Mouse (Mus musculus) embryonic facial prominence, embryonic 12.5 days (tissue): ENCODE results near the gene Dclk1. TPM values are rescaled to one million over a fixed set of nuclear protein-coding genes. Genes with fewer than 3 reads are reported as not detected.
A peak's percentile ranks its signal among the peaks of the same experiment; 100 is the strongest.

ENCODE experiments used
- ATAC-seq: fragments of 200-750 bp; cut with Nextera tagmentation; 2 replicates; pipeline ENCODE4 v1.8.0; 2017; ENCODE audit not compliant: insufficient number of reproducible peaks, insufficient read depth, low FRiP score, low TSS enrichment
- H3K27ac ChIP-seq: fragments of 300-500 bp; sonication (generic); 2 replicates; pipeline ENCODE4 v1.5.1; 2016; ENCODE audit warnings: mild to moderate bottlenecking
- H3K27me3 ChIP-seq: fragments of 300-500 bp; sonication (generic); 2 replicates; pipeline ENCODE4 v1.6.1; 2016; ENCODE audit warnings: mild to moderate bottlenecking, moderate library complexity
- H3K36me3 ChIP-seq: fragments of 300-500 bp; sonication (generic); 2 replicates; pipeline ENCODE4 v1.6.1; 2016; ENCODE audit warnings: mild to moderate bottlenecking
- H3K4me1 ChIP-seq: fragments of 300-500 bp; sonication (generic); 2 replicates; pipeline ENCODE4 v1.6.1; 2016
- H3K4me2 ChIP-seq: fragments of 300-500 bp; sonication (generic); replicated peaks from 2 replicates; pipeline ENCODE4 v1.6.1; 2016; ENCODE audit warnings: mild to moderate bottlenecking, moderate library complexity
- H3K4me3 ChIP-seq: fragments of 300-500 bp; sonication (generic); 2 replicates; pipeline ENCODE4 v1.5.1; 2016; ENCODE audit warnings: mild to moderate bottlenecking
- H3K9ac ChIP-seq: fragments of 300-500 bp; sonication (generic); 2 replicates; pipeline ENCODE4 v1.6.1; 2016; ENCODE audit warnings: mild to moderate bottlenecking, moderate library complexity
- H3K9me3 ChIP-seq: fragments of 300-500 bp; sonication (generic); 2 replicates; pipeline ENCODE4 v1.6.1; 2016; ENCODE audit warnings: mild to moderate bottlenecking, moderate library complexity
- WGBS: fragments of 180-500 bp; shearing (Covaris S2); methylation state at CpG from one replicate; pipeline ENCODE4 v1.1.7; 2016; 5-methylcytosine and 5-hydroxymethylcytosine counted together
- polyA plus RNA-seq: library from polyadenylated mRNA; unstranded; fragments of >200 nt; fragmentation: Nextera tagmentation; extraction: Ambion mirVana; gene quantifications from 2 replicates; pipeline ENCODE4 v1.2.1, GENCODE M21; 2016

Dclk1 gene
- polyA plus RNA-seq, 1 experiment from 2014 or later, result 68.6 TPM

- 80% methylated on average over 3 of the region's 3 CpGs for WGBS
- no peaks in the 10 kb centered on the region for H3K9me3 ChIP-seq
- no peaks in the 10 kb centered on the region for H3K27me3 ChIP-seq
- H3K36me3 ChIP-seq, result no peaks in the 10 kb centered on the region
- no peak overlapping the region for H3K27ac ChIP-seq
- no peak for ATAC-seq
- H3K4me2 ChIP-seq, result no peak overlapping the region
- no peaks in the 10 kb centered on the region for H3K4me1 ChIP-seq
- H3K4me3 ChIP-seq, result no peak overlapping the region
- H3K9ac ChIP-seq, result no peak overlapping the region
Measured at GRCm38 (mm10) chr3:55360836-55361235, 118.7 kb downstream of the Dclk1 start.

- no peak overlapping the region for H3K4me2 ChIP-seq
- WGBS, result 88% methylated on average over 8 of the region's 8 CpGs
Measured at GRCm38 (mm10) chr3:55367166-55367565, 125.0 kb downstream of the Dclk1 start.

GRCm38 (mm10) chr3:55369156-55369555 lies 127.0 kb downstream of the Dclk1 start:
- Histone ChIP-seq H3K27ac (no peak overlapping the region), H3K36me3 (no peaks in the 10 kb centered on the region), H3K4me2 (no peak overlapping the region), H3K9ac (no peak overlapping the region), H3K9me3 (no peaks in the 10 kb centered on the region), H3K4me1 (no peaks in the 10 kb centered on the region), H3K4me3 (no peak overlapping the region), H3K27me3 (no peaks in the 10 kb centered on the region)
- WGBS, result 82% methylated on average over 7 of the region's 7 CpGs
- ATAC-seq, result no peak

More at GRCm38 (mm10) chr3:55367166-55367565, 125.0 kb downstream of the Dclk1 start:
- Histone ChIP-seq H3K27ac (no peak overlapping the region), H3K9me3 (no peaks in the 10 kb centered on the region), H3K27me3 (no peaks in the 10 kb centered on the region), H3K4me3 (no peak overlapping the region), H3K36me3 (no peaks in the 10 kb centered on the region), H3K9ac (no peak overlapping the region), H3K4me1 (no peaks in the 10 kb centered on the region)
- ATAC-seq, result no peak

GRCm38 (mm10) chr3:55373689-55374088 lies 131.5 kb downstream of the Dclk1 start:
- no peak overlapping the region for H3K27ac ChIP-seq

GRCm38 (mm10) chr3:55378591-55378990 lies 136.4 kb downstream of the Dclk1 start:
- no peak overlapping the region for H3K27ac ChIP-seq
- no peaks in the 10 kb centered on the region for H3K36me3 ChIP-seq
- no peaks in the 10 kb centered on the region for H3K9me3 ChIP-seq
- no peaks in the 10 kb centered on the region for H3K27me3 ChIP-seq
- H3K4me2 ChIP-seq, result no peak overlapping the region
- 97% methylated on average over 6 of the region's 6 CpGs for WGBS
- H3K4me3 ChIP-seq, result no peak overlapping the region
- peaks cover 11% of the 10 kb centered on the region; the same call in 1 of the 2 replicates for H3K4me1 ChIP-seq
- no peak overlapping the region for H3K9ac ChIP-seq
- no peak for ATAC-seq

More at GRCm38 (mm10) chr3:55373689-55374088, 131.5 kb downstream of the Dclk1 start:
- ATAC-seq, result peak; percentile 77; the same call in 1 of the 2 replicates
- no peak overlapping the region for H3K9ac ChIP-seq
- no peaks in the 10 kb centered on the region for H3K36me3 ChIP-seq
- no peaks in the 10 kb centered on the region for H3K4me1 ChIP-seq
- WGBS, result 5% methylated on average over 11 of the region's 11 CpGs
- H3K9me3 ChIP-seq, result no peaks in the 10 kb centered on the region
- peak overlapping the region; percentile 31 for H3K4me3 ChIP-seq
- no peaks in the 10 kb centered on the region for H3K27me3 ChIP-seq
- H3K4me2 ChIP-seq, result peak overlapping the region; percentile 54

- Histone ChIP-seq H3K4me1 (peaks cover 11% of the 10 kb centered on the region; the same call in 1 of the 2 replicates), H3K9me3 (no peaks in the 10 kb centered on the region), H3K4me3 (no peak overlapping the region), H3K9ac (no peak overlapping the region), H3K36me3 (no peaks in the 10 kb centered on the region), H3K27ac (peak overlapping the region; percentile 36), H3K4me2 (no peak overlapping the region), H3K27me3 (no peaks in the 10 kb centered on the region)
- ATAC-seq, result no peak
- 31% methylated on average over 9 of the region's 9 CpGs for WGBS
Measured at GRCm38 (mm10) chr3:55380471-55380870, 138.3 kb downstream of the Dclk1 start.

- H3K36me3 ChIP-seq, result no peaks in the 10 kb centered on the region
- no peak overlapping the region for H3K9ac ChIP-seq
- H3K27ac ChIP-seq, result no peak overlapping the region
- peaks cover 4% of the 10 kb centered on the region; the same call in 1 of the 2 replicates for H3K4me1 ChIP-seq
- WGBS, result 60% methylated on average over 3 of the region's 3 CpGs
- no peaks in the 10 kb centered on the region for H3K27me3 ChIP-seq
- no peak overlapping the region for H3K4me2 ChIP-seq
- H3K9me3 ChIP-seq, result no peaks in the 10 kb centered on the region
- H3K4me3 ChIP-seq, result no peak overlapping the region
- ATAC-seq, result no peak
Measured at GRCm38 (mm10) chr3:55392605-55393004, 150.4 kb downstream of the Dclk1 start.

GRCm38 (mm10) chr3:55393549-55393948 lies 151.4 kb downstream of the Dclk1 start:
- Histone ChIP-seq H3K4me2 (no peak overlapping the region), H3K4me1 (peaks cover 4% of the 10 kb centered on the region; the same call in 1 of the 2 replicates), H3K27me3 (no peaks in the 10 kb centered on the region), H3K9me3 (no peaks in the 10 kb centered on the region), H3K27ac (no peak overlapping the region), H3K36me3 (no peaks in the 10 kb centered on the region), H3K9ac (no peak overlapping the region), H3K4me3 (no peak overlapping the region)
- no peak for ATAC-seq
- 76% methylated on average over 3 of the region's 3 CpGs for WGBS

- Histone ChIP-seq H3K27ac (no peak overlapping the region), H3K9ac (no peak overlapping the region), H3K9me3 (no peaks in the 10 kb centered on the region), H3K4me3 (no peak overlapping the region), H3K27me3 (no peaks in the 10 kb centered on the region), H3K36me3 (no peaks in the 10 kb centered on the region), H3K4me2 (no peak overlapping the region), H3K4me1 (peaks cover 4% of the 10 kb centered on the region; the same call in 1 of the 2 replicates)
- 62% methylated on average over 2 of the region's 2 CpGs for WGBS
- ATAC-seq, result no peak
Measured at GRCm38 (mm10) chr3:55396792-55397191, 154.6 kb downstream of the Dclk1 start.

- H3K4me2 ChIP-seq, result no peak overlapping the region
- H3K9ac ChIP-seq, result no peak overlapping the region
- H3K4me3 ChIP-seq, result no peak overlapping the region
- no peak for ATAC-seq
- no peaks in the 10 kb centered on the region for H3K36me3 ChIP-seq
- no peaks in the 10 kb centered on the region for H3K9me3 ChIP-seq
- 82% methylated on average over 6 of the region's 6 CpGs for whole genome bisulfite sequencing
- H3K27me3 ChIP-seq, result no peaks in the 10 kb centered on the region
- no peak overlapping the region for H3K27ac ChIP-seq
- no peaks in the 10 kb centered on the region for H3K4me1 ChIP-seq
Measured at GRCm38 (mm10) chr3:55397752-55398693, 155.9 kb downstream of the Dclk1 start.

GRCm38 (mm10) chr3:55401236-55401635 lies 159.1 kb downstream of the Dclk1 start:
- Histone ChIP-seq H3K9me3 (no peaks in the 10 kb centered on the region), H3K9ac (no peak overlapping the region), H3K4me2 (no peak overlapping the region), H3K27me3 (no peaks in the 10 kb centered on the region), H3K27ac (no peak overlapping the region), H3K4me3 (no peak overlapping the region), H3K4me1 (no peaks in the 10 kb centered on the region), H3K36me3 (no peaks in the 10 kb centered on the region)
- no peak for ATAC-seq
- 84% methylated on average over 1 of the region's 1 CpGs for WGBS

- Histone ChIP-seq H3K9me3 (no peaks in the 10 kb centered on the region), H3K36me3 (no peaks in the 10 kb centered on the region), H3K4me3 (no peak overlapping the region), H3K4me2 (no peak overlapping the region), H3K4me1 (no peaks in the 10 kb centered on the region), H3K9ac (no peak overlapping the region), H3K27ac (no peak overlapping the region), H3K27me3 (no peaks in the 10 kb centered on the region)
- ATAC-seq, result no peak
- 96% methylated on average over 7 of the region's 7 CpGs for WGBS
Measured at GRCm38 (mm10) chr3:55404751-55405150, 162.6 kb downstream of the Dclk1 start.
